Mouse (Mus musculus) kidney, postnatal 36 days (tissue): ENCODE data around the gene Anapc16.
"Not testable (repeated sequence)": the region's sequence is repeated elsewhere in the genome, so short reads cannot be mapped to it uniquely, and the experiment has no call there.

Experiments
- DNase-seq, 2 experiments: peaks; one replicate each; pipeline ENCODE4 v3.0.0; 2021 to 2022; ENCODE audit warnings: mixed read lengths in 2 of 2

The Anapc16 gene

DNA sequence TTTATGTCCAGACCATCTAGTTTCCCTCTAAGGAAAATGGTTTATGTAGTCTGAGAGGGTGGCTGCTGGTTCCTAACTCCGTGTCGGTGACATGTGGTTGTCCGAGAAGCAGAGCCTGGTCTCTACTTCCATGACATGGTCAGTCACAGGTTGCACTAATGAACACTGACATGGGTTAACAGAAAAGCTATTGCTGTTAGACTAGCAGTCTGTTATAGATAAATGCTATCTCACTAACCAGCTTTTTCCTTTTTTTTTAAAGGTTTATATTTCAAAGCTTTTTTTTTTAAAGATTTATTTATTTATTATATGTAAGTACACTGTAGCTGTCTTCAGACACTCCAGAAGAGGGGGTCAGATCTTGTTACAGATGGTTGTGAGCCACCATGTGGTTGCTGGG is 3.9 kb downstream of the Anapc16 start:
- no peak for DNase-seq

DNA sequence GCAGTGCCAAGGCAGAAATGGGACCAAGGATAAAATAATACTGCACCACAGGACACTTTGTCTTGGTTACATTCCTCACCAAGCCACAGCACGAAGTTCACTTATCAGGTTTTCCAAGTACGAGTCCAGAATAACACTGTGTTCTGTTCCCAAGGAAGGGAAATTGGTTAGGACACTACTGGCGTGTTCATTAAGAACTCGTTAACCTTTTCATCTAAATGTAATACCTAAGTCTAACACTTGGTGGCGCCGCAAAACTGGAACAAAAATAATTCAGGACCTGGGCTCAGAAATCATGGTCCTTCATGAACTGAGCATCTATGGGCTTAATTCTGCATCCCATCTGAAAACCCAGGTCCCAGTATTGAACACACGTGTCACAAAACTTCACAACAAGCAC is 5.3 kb downstream of the Anapc16 start:
- DNase-seq, result peak; percentile 57 to 82

DNA sequence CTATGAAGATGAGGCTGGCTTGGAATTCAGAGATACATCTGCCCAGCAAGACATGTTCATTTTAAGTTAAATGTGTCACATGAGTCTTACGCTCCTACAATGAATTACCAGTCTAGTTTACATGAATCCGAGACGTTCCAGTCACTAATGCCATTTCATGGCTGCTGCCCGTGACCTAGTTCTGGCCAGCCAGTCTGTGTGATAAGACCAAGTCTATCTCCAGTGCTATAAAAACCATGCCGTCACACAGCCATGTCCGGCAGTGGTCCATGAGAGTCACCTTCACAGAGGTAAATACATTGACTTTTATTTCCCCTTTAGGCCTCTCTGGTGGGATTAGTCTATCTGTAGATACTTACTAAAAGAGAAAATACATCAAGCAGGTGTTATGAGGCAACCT is 7.0 kb downstream of the Anapc16 start:
- DNase-seq, result no peak

DNA sequence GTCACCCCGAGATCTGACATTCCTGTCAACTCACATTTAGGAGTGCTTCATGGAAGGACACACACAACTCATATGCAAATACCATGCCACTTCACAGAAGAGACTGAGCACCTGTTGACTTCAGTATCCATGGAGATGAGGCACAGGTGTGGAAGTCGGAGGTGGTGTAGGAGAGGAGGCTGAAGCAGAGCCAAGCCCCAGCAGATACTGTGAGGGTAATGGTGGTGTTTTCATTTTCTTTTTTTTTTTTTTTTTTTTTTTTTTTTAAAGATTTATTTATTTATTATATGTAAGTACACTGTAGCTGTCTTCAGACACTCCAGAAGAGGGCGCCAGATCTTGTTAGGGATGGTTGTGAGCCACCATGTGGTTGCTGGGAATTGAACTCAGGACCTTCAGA is 9.1 kb downstream of the Anapc16 start:
- not testable (repeated sequence) for DNase-seq

DNA sequence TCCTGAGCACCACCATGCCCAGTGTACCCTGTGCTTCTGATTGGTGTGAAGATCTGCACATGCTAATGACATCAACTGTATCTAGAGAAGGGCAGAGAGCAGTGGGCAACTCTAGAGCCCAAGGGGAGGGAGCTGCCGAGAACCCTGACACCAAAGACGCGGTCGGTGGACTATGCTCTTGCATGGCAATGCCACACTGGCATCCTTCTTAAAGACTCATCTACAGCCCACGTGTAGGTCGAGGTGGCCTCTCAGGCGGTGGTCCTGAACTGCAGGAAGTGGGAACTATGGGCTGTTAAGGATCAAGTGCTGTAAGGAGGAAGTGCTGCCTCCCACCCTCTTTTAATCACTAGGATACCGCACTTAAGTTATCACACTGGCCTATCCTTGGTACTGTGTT is 10.9 kb downstream of the Anapc16 start:
- no peak for DNase-seq

DNA sequence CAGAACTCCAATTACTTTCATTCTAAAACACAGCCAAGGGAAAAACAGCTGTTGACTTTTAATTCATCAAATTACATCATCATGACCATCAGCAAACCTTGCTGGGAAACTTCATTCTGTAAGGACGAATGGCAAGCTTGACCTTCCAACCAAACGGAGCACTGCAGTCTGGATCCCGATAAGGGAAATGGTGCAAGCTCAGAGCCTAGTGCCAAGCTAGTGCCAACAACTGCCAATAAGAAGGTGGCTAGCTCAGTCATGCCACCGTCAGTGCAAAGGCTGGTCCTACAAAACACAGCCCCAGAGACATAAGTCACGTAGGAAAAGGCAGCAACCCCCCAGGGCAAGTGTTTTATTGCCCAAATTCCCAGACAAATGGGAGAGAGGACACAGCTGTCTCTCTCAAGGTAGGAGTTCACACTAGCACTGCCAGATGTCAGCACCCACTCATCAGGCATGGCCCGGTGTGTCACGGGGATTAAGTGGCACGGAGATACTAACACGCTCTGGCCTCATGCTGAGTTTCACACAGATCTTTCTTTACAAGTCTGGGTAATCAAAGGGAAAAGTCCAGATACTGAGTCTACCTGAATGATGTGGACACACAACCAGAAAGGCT is 11.6 kb downstream of the Anapc16 start:
- no peak for DNase-seq

DNA sequence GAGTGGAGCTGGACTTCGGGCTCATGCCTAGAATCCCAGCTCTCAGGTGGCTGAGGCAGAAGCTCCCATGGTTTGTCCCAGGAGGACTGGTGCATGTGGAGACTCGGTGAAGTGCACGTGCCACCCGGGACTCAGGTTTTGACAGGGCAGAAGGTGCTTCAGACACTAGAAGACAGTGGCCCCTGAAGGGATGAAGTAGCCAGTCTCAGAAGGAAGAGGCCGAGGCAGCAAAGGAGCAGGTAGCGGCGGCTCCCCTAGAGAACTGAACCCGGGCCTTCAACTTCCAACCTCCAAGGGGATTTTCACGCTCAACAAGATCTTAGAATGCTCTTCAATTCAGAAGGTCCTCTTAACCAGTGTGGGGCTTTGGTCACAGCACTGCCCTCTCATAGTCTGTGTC is 12.5 kb downstream of the Anapc16 start:
- DNase-seq, result no peak

DNA sequence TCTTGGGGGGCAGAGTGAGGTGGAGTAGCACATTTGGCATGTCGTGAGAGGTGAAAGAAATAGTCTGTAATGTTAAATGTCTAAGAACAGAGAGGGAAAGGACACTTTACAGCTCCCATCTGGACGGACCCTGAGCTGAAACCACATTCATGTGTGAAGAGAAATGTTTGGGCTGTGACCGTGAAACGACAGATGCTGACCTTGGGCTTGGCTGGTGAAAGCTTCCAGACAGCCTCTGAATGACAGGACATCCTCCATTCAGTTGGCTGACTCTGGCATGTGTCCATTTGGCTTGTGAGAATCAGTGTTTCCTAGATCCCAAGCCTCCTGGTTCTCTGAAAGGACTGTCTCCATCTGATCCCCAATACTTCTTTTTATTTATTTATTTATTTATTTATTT is 14.9 kb downstream of the Anapc16 start:
- DNase-seq, result no peak

DNA sequence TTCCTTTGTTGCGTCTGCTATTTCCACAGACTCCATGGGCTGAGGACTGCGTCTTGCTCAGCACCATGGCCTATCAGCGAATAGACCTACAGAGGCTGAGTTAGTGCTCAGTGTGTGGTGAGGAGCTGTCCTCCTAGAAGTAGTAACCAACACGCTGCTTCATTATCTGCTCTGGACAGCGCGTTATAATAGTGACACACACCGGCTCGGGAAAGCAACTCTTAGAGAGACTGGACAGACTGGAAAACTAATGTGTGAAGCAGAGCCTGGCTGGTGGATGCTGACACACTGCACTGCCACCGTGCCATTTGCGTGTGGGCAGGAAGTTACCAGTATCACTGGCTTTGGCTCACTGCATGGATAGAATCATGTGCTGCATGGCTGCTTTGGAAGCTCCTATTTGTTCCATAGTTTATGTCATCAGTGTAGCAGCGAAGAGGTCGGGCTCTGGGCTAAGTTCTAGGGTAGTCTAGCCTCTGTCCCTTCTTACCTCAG is 20.5 kb downstream of the Anapc16 start:
- no peak for DNase-seq

DNA sequence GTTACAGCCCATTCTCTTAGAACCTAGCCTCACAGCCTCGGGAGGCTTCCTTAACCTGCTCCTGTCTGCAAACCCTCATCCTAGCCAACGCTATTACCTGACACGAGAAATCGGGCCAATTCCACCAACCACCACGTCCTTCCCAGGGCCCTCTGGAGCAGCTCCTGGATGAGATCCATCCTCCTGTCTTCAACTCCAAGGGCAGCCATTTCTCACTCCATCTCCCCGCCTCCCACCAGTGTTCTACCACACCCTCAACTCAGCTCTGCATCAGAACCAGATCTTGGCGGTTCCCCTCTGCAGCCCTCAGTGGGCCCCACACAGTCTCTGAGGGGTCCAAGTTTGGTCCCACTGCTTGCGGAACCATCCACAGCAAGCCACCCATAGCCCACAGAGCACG is 21.1 kb downstream of the Anapc16 start:
- no peak for DNase-seq

DNA sequence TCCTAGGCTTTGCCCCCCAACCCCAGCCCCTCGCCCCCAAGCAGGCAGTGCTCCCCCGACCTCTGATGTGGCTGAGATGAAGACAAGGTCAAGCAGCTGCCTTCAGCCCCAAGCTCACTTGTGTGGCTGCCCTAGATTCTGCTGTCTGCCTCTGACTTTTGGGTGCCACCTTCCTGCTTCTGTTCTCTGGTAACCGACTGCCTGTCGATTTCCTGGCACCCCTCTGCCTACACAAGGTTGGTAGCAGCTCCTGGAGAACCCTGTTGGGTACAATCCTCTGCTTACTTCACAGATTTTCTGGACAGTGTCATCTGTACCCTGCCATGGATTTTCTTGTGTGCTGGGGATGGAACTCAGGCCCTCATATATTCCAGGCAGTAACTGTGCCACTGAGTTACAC is 21.6 kb downstream of the Anapc16 start:
- DNase-seq, result no peak

DNA sequence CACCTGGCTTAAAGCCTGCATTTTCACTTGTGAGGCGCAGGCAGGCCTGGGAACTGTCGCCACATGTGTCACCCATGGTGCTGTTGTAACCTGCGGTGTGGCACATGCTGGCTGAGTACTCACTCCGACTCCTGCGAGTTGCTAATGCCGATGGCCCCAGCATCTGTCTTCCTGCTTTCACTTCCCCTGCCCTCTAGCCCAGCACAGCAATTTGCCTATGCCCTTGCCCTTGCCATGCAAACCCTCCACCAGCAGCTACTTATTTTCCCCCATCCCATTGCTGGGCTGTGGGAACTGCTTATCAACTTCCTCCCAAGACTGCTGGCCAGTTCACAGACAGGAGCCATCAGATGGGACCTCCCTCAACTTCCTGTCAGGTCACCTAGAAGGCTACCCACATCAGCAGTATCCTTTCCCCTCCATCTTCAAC is 22.1 kb downstream of the Anapc16 start:
- peak; percentile 35 to 64 for DNase-seq

DNA sequence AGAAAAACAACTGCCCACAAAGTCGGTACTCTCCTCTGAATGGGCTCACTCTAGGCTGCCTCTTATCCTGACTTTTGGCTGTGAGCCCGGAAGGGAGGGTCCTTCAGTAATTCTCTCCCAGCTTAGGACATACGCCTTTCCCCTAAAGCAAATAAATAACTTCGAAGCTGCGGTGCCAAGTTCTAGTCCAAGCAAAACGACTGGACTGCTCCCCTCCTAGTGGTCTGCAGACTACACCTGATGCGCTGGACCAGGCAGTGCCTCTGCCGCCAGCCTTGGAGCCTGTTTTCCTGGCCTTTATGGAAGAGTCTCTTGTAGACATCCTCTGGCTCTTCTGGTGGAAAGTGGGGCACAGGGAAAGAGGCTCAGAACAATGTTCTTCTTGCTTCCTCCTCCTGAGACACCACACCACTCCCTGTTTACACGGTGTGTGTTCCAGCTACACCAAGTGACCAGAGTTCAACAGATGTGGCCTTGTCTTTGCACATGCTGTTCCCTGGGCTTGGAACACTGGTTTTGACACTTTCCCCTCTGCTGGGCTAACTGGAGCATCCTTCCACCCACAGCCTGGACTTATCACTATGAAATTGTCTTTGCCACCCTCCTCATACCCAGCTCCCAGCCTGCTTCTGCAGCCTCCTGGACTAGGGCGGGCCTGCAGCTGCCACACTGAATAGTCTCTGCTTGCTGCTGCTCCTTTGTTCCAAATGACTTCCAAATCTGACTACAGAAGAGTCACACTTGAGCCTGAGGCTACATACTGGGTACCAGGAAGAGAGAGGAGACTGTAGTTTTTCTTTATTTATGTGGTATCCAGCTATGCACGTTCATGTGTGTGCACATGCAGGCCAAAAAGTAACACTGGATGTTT is 23.8 kb downstream of the Anapc16 start:
- DNase-seq, result peak; percentile 93 to 96

DNA sequence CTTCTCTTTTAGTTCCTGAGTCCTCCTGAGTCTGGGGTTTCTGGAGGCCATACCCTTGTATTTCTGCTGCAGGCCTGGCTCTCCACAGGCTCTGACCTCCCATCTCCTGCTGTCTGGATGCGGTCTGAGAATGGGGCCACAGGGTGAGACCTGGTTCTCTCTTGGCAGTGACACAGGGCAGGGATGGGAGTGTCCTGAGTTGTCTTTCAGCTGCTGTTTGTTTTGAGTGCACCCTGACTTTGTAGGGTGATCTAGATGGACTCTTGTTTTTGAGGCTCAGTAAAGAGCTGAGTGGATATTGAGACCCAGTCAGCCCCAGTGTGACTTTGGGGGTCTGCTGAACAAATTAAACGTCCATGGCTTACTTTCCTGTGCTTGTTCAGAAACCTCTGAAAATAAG is 24.5 kb downstream of the Anapc16 start:
- DNase-seq, result peak; percentile 50 to 51

DNA sequence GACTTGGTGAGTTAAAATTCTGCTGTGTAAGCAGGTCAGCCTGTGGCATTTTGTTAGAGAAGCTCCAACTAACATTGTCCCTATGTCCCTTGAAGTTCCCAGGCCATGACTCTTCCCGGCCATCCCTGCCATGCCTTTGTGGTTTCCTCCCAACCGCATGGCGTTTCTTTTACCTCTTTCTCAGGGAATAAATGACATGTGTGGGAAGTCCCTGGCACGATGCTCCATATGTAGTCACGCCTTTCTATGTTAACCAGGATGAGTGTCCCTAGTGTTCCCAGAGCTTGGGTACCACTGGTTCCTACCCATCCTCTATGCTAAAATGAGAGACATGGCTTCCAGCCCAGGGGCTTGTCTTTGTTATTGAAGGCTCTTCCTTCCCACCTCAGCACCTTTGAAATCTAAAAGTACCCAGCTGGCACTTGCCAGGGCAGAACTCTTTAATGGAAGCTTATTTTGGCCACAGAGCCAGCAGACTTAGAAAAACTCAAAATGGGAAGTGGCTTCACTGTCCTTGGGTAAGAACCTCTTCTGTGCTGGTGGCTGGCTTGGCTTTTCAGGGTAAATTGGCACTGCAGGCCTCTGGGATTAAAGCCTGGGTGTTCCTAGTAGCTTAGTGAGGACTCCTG is 25.1 kb downstream of the Anapc16 start:
- DNase-seq, result no peak

DNA sequence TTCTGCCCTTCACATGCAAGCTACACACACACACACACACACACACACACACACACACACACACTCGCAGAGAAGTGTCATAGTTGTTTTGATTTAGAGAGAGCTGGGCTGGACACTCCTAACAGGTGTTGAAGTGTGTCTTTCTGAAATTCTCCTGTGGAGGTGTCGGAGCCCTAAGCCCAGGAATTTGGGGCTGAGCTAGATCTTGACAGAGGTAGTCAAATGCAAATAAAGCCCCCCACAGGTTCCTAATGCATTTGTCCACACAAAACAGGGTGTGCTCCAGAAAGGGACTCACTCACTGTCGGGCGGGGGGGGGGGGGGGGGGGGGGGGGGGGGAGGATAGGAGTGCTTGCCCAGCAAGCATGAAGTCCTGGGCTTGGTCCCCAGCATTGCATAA is 25.8 kb downstream of the Anapc16 start:
- no peak for DNase-seq

DNA sequence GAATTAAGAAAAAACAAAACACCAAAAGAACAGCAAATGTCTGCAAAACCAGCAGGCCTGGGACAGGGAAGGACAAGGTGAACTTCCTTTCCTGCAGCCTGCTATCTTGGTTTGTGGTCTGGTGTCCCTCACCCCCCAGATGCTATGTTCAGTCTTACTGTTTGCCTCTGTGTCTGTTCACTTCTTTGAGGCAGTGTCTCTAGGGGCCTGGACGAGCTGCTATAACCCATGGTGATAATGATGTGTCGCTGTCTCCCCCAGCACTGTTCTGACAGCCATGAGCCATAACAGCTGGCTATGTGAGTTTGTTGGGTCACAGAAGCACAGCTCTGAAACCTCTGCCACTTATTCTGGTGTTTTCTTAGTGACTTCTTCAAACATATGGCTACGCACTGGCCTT is 28.1 kb downstream of the Anapc16 start:
- DNase-seq, result peak in 1 of 2 experiments; percentile 54

DNA sequence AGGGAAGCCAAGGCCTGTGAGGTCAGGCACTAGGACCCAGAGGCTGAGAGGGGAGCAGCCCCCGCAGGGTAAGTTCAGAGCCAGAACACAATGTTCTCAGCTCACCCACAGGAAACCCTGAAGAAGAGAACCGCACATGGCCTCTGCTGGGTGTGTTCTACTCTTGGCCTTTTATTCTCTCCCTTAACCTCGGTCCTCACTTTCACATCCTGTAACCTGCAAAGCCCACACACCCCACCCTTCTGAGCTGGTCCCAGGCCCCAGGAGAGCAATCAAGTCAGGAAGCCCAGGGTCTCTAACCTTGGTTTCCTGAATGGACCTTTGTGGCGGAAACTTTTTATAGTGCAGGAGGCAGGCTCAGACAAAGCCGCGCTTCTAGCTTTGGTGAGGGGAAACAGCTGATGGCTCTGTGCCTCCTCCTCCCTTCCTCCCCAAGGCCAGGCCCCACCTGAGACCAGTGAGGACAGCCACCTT is 28.7 kb downstream of the Anapc16 start:
- peak; percentile 73 to 90 for DNase-seq

DNA sequence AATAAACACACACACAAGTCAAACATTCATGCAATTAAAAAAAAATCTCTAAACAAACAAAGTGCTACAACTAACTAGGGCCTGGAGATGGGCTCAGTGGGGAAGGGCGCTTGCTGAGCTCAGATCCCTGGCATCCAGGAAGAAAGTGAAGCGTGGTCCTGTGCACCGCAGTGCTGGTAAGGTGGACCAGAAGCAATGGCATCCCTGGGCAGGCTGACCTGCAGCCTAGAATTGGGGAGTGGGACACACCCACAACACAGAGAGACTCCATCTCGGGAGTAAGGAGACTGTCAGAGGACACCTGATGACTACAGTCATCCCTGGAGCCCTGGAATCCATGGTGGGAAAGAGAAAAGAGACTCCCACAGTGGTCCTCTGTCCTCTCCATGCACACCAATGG is 29.5 kb downstream of the Anapc16 start:
- DNase-seq, result no peak

DNA sequence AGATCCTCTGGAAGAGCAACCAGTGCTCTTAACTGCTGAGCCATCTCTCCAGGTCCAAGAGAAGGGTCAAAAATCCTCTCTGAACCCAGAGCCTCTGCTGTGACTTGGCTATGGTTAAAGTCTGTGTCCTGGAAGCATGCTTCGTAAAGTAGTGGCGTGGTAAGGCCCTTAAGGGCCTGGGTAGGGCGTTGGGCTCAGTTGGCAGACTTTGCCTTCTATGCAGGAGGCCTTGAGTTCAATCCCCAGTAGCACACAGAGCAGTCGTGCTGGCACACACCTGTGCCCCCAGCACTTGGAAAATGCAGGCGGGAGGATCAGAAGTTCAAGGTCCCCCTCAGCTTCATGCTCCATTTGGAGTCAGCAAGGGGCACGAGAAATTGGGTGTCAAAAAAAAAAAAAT is 29.9 kb downstream of the Anapc16 start:
- peak in 1 of 2 experiments; percentile 53 for DNase-seq

DNA sequence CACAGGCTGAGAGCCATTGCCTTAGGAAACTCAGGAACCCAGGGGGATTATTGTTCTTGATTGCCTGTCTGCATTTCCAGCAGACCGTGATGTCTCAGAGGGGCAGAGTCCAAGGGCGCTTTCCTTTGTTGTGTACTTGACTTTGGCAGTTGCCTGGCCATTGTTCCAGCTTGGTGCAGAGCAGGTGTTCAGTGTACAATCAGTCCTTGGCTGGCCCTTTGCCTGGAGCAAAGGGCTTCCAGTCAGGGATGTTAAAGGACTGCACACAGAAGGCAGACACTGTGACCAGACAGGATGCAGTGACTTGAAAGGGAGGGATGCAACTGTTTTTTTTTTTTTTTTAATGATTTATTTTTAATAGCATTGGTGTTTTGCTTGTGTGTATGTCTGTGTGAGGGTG is 30.4 kb downstream of the Anapc16 start:
- DNase-seq, result peak; percentile 85 to 90

DNA sequence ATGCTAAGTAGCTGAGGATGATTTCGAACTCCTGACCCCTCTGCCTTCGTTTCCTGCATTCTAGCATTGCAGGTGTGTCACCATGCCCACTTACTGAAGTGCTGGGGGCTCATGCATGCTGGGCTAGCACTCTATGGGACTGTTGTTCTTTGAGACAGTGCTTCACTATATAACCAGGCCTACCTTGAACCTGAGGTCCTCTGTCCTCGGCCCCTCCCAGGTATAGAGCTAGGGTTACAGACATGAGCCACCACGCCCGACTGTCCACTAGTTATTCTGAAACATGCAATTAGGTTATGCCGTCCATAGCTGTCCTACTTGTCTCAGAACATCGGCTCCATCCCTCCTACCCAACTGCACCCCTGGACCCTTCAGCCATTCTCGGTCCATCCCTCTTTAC is 31.1 kb downstream of the Anapc16 start:
- no peak for DNase-seq

DNA sequence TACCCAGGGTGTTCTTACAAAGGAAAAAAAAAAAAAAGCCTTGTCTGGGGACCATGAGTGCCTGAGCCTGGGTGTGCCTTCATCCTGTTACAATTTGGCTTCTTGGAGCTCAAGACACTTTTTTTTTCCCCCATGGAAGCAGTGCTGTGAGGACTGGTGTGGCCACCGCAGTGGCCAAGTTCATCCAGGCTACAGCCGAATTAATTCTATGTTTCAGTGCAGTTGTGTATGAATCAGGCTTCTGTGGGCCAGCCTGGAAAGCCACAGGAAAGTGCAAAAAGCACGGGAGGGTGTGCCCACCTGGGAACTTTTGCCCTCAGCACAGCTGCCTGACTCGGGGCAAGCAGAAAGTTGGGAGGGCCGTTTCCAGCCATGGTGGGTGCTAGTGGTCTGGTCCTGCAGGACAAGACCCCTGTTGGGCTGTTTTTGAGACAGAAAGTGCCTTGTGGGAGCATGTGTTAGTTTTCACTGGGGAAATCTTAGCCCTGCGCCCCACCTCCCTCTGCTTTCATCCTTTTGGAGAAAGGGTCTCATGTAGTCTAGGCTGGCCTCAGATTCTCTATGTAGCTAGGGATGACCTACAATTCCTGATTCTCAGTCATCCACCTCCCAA is 32.4 kb downstream of the Anapc16 start:
- DNase-seq, result peak in 1 of 2 experiments; percentile 51
